ENCODE assay signal across 12 mouse cellular contexts in genomic region chr11:87949990-87950389, GRCm38 (mm10). TPM values are rescaled to one million over a fixed set of nuclear protein-coding genes. Genes with fewer than 3 reads are reported as not detected.
DNase-seq lines count a peak whose midpoint lies in the region; TF ChIP-seq lines count a peak whose summit lies in the region.
"Had no signal": no experiment of that assay in that cellular context is flagged by ENCODE, and none has a peak within 500 bp of the region (broad histone marks: within the 10 kb centered on the region; RNA-seq: fewer than 3 reads in every experiment).

No protein-coding gene starts in this region.

- DNase-seq in adrenal gland, adult (ENCODE audit: inconsistent age in 2 of 2, low spot score in 1 of 2): peak; percentile 12 to 53
- DNase-seq in adrenal gland, postnatal 4 days (ENCODE audit: low spot score in 2 of 2): no peak
- DNase-seq in layer of hippocampus, adult 2 months (ENCODE audit: low spot score in 2 of 2): no peak
- no peak for DNase-seq in layer of hippocampus, postnatal 25 days (ENCODE audit: extremely low spot score in 1 of 2, low spot score in 1 of 2)
- peak; percentile 25 for DNase-seq in 416B (ENCODE audit: low read depth)
- peak; percentile 63 for DNase-seq in embryo, embryonic 10.5 days (ENCODE audit: low spot score)
- DNase-seq in thymus, postnatal 0 days (ENCODE audit: low spot score): no peak
- no peak for DNase-seq in kidney, adult 8-10 months
- DNase-seq: gastrocnemius, postnatal 25 days had no signal

- no peak overlapping the region for H3K27ac ChIP-seq in layer of hippocampus, adult 2 months
- H3K27ac ChIP-seq: embryonic facial prominence, embryonic 13.5 days; limb, embryonic 13.5 days had no signal

- H3K4me3 ChIP-seq in layer of hippocampus, adult 2 months: no peak overlapping the region
- H3K4me3 ChIP-seq: embryonic facial prominence, embryonic 13.5 days; limb, embryonic 13.5 days had no signal

- TF ChIP-seq CTCF in layer of hippocampus, adult 2 months (conservative IDR thresholded peaks at IDR 0.05): peak; percentile 71

RNA-seq across cellular contexts. Expression of gene Olfr464, which starts 29.2 kb away (rescaled TPM):
- not detected for total RNA-seq in adrenal gland, postnatal 4 days (2021)
- total RNA-seq in layer of hippocampus, adult 2 months (2021): not detected
- not detected for total RNA-seq in layer of hippocampus, postnatal 25 days (2021)
- 0.13 TPM in 1 of 2 replicates, not detected in the other for polyA plus RNA-seq in thymus, postnatal 0 days (2015; fragmentation: Nextera tagmentation; extraction: Ambion mirVana)
- total RNA-seq: gastrocnemius, postnatal 25 days had no signal
- polyA plus RNA-seq: activated CD4-positive, CD25-positive, alpha-beta regulatory T cell, adult 4 months; embryonic facial prominence, embryonic 13.5 days; limb, embryonic 13.5 days had no signal

RNA-seq across cellular contexts. Expression of gene Dynll2, which starts 37.3 kb away (rescaled TPM):
- 100 to 1,000 TPM; 143 to 154 TPM for total RNA-seq in adrenal gland, postnatal 4 days (2021)
- 100 to 1,000 TPM; 447 to 467 TPM for total RNA-seq in layer of hippocampus, adult 2 months (2021)
- total RNA-seq in layer of hippocampus, postnatal 25 days (2021): 100 to 1,000 TPM; 435 to 462 TPM
- polyA plus RNA-seq in thymus, postnatal 0 days (2015; fragmentation: Nextera tagmentation; extraction: Ambion mirVana): 23.1 and 26.6 TPM in 2 replicates

RNA-seq across cellular contexts. Expression of gene Olfr463, which starts 52.8 kb away (rescaled TPM):
- not detected for total RNA-seq in adrenal gland, postnatal 4 days (2021)
- not detected for total RNA-seq in layer of hippocampus, adult 2 months (2021)
- total RNA-seq in layer of hippocampus, postnatal 25 days (2021): not detected
- polyA plus RNA-seq in thymus, postnatal 0 days (2015; fragmentation: Nextera tagmentation; extraction: Ambion mirVana): not detected in 2 replicates
- total RNA-seq: gastrocnemius, postnatal 25 days had no signal
- polyA plus RNA-seq: activated CD4-positive, CD25-positive, alpha-beta regulatory T cell, adult 4 months; embryonic facial prominence, embryonic 13.5 days; limb, embryonic 13.5 days had no signal

RNA-seq across cellular contexts. Expression of gene Olfr462, which starts 57.9 kb away (rescaled TPM):
- total RNA-seq in adrenal gland, postnatal 4 days (2021): not detected
- total RNA-seq in layer of hippocampus, adult 2 months (2021): not detected
- total RNA-seq in layer of hippocampus, postnatal 25 days (2021): not detected
- polyA plus RNA-seq in thymus, postnatal 0 days (2015; fragmentation: Nextera tagmentation; extraction: Ambion mirVana): not detected in 2 replicates
- total RNA-seq: gastrocnemius, postnatal 25 days had no signal
- polyA plus RNA-seq: activated CD4-positive, CD25-positive, alpha-beta regulatory T cell, adult 4 months; embryonic facial prominence, embryonic 13.5 days; limb, embryonic 13.5 days had no signal

Comparison
In these comparisons a context has a peak if more than half of its experiments do, and no peak if none do; other contexts are left out.
1. DNase-seq: peak in adrenal gland, adult (2 of 2), 416B (single experiment) and embryo, embryonic 10.5 days (single experiment); none in adrenal gland, postnatal 4 days (0 of 2), layer of hippocampus, adult 2 months (0 of 2), layer of hippocampus, postnatal 25 days (0 of 2), thymus, postnatal 0 days (single experiment) and kidney, adult 8-10 months (0 of 2).